Mouse (Mus musculus): ENCODE results near the gene Ndufa6.

The Ndufa6 gene

DNA sequence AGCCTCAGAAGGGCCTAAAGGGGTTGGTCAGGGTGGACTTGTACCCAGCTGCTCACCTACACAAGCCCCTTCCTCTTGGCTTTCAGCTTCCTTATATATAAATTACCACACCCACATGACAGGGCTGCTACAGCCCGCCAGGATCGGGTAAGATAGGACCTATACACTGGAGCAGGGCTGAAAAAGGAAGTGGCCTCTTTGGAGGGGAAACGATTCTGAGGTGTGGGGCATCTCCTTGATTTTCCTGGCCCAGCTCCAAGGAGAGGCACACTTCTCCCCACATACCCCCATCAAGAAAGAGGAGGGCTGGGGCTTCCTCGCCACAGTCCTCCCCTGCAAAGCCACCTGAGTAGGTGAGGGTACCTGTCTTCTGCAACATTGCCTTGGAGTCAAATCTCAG is 16.2 kb downstream of the Ndufa6 start:
- CTCF ChIA-PET: interaction anchor here in 2 of 4 experiments (0.5 to 2.9 kb wide), 6 partner anchors 16 to 718 kb away, joined by 3 to 16 read pairs (median 4); partner anchors contain the start of genes 1500009C09Rik (in 1 of the 2), Cyp2d22 (in 1 of the 2) and Ndufa6 (in 1 of the 2)
- POLR2A ChIA-PET: interaction anchor here (0.6 to 3.5 kb wide), 39 partner anchors 9 to 944 kb away, joined by 3 to 43 read pairs (median 5); partner anchors contain the start of genes Poldip3 (in 2 of the 4), Srebf2 (in 2 of the 4), Wbp2nl (in 2 of the 4) and 1500009C09Rik (in 1 of the 4)

DNA sequence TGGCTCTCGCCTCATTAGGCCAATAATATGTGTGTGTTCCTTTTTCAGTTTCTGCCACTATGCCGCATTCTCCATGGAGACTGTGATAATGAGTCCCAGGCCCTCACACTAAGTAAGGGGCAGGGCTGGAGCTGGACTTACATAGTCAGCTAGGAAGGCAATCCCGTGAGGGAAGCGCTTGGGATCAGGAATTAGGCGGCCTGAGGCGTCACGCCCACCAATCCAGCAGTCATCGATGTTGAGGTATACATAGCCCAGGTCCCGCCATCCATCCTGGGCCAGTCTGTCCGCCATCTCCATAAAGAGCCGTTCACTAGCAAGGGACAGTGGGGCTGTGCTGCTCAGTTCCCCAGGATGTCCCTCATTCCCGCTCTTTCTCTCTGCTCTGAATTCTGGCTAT is 17.5 kb downstream of the Ndufa6 start:
- ChIA-PET CTCF (no interaction called here), POLR2A (interaction anchor here in 2 of 4 experiments (0.6 to 2.9 kb wide), 5 partner anchors 9 to 63 kb away, joined by 3 to 34 read pairs (median 8); no protein-coding TSS in a partner anchor)

DNA sequence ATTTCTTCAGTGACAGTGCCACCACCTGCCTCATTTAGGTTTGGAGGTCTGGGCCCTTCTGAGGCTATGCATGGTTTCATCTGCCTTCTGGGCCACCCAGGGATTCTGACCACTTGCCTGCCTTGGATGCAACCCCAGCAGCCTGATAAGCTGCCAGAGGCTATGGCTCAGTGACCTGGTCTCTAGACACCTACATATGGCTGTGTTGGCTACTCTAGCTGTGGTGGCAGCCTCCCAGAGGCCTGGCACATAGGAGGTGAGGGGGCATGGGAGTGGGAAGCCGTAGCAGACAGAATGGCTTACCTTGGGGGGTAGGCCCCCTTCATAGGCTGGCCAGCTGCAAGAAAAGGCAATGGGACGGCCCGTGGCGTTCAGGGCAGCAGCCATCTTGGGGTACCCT is 18.9 kb downstream of the Ndufa6 start:
- POLR2A ChIA-PET: interaction anchor here in 3 of 4 experiments (0.7 to 1.9 kb wide), 5 partner anchors 9 to 81 kb away, joined by 3 to 9 read pairs (median 3); no protein-coding TSS in a partner anchor
- CTCF ChIA-PET: interaction anchor here in 3 of 4 experiments (0.5 to 1.2 kb wide), 4 partner anchors 11 to 751 kb away, joined by 3 to 5 read pairs (median 3); partner anchors contain the start of gene 4930407I10Rik (in 1 of the 3)

DNA sequence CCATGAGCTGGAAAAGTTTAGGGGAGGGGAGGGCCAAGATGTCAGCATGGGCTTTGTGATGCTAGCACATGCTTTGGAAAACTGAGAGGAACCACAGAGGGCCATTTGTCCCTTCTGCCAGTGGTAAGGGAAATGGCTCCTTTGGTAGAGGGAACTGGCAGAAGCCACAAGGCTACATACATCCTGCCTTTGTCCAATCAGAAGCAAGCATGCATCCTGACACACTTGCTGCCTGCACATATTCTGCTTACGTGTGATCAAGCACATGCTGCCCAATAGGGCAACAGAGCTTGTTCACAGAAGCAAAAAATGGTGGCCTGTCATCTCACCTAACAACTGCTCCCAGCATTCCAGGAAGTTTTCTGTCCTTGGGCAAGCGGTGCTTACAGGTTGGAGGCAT is 28.7 kb downstream of the Ndufa6 start:
- POLR2A ChIA-PET: interaction anchor here in 2 of 4 experiments (0.6 to 4.4 kb wide), 6 partner anchors 13 to 179 kb away, joined by 3 to 28 read pairs (median 4); partner anchors contain the start of genes Naga (in 2 of the 2), Pheta2 (in 2 of the 2), Smdt1 (in 2 of the 2) and Ndufa6 (in 1 of the 2)
- CTCF ChIA-PET: interaction anchor here in 1 of 4 experiments (1.3 kb wide), 1 partner anchor 26 kb away, joined by 4 read pairs; the partner anchor contains the start of gene Wbp2nl

DNA sequence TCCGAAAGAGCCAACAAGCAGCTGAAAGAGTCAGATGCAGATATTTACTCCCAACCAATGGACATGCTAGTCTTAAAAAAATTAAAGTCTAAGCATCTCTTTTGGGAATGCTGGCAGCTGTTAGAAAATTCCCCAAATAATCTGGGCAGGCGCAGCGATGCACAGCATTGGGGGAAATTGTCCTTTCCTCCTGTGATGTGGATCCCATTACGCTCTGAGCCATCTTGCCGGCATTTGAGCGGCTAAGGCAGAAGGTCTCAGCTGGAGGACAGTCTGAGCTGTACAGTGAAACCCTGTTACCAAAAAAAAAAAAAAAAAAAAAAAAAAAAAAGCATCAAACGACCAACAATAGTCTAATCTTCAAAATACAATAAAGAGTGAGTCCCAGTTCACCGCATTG is 31.9 kb downstream of the Ndufa6 start:
- ChIA-PET POLR2A (interaction anchor here in 3 of 4 experiments (1.0 to 4.4 kb wide), 5 partner anchors 10 to 42 kb away, joined by 3 to 28 read pairs (median 4); partner anchors contain the start of genes Naga (in 3 of the 3), Pheta2 (in 3 of the 3) and Smdt1 (in 3 of the 3)), CTCF (no interaction called here)

DNA sequence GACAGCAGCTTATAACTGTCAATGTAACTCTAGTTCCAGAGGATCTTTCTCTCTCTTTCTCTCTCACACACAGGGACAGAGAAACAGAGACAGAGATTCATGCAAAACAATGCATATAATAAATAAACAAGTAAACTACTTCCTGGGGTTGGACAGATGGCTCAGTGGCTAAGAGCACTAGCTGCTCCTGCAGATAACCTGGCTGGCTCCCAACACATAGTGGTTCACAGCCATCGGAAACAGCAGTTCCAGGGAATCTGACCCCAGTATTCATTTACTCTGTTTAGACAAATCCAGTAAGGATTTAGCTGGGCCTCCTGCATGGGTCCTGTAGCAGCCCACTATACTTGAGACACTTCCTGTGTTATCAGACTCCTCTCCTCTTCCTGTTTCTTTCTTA is 34.5 kb downstream of the Ndufa6 start:
- CTCF ChIA-PET: interaction anchor here in 2 of 4 experiments (0.5 to 1.5 kb wide), 5 partner anchors 35 to 672 kb away, joined by 3 to 7 read pairs (median 3); partner anchors contain the start of gene Ndufa6 (in 1 of the 2)
- POLR2A ChIA-PET: interaction anchor here in 2 of 4 experiments (0.7 to 2.0 kb wide), 3 partner anchors 18 to 37 kb away, joined by 3 to 6 read pairs (median 3); partner anchors contain the start of genes Naga (in 1 of the 2), Pheta2 (in 1 of the 2) and Smdt1 (in 1 of the 2)

DNA sequence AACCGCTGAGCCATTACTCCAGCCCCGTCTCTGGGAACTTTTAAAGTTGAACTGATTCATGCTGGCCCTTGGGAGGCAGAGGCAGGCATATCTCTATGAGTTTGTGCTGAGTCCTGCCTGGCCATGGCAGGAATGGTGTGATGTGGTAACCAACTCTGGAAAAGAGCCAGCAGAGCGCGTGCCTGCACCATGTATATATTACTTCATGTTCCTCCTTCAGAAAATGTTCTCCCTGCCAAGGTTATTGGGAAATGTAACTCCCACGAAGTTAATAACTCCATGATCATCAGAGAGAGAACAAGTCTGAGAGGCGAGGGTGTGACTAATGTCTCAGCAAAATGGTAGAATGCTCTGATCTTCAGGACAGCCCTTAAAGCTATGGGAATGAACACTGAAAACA is 36.3 kb downstream of the Ndufa6 start:
- CTCF ChIA-PET: no interaction called here
- POLR2A ChIA-PET: interaction anchor here in 2 of 4 experiments (0.6 kb wide), 2 partner anchors 177 to 543 kb away, joined by 3 to 4 read pairs; no protein-coding TSS in a partner anchor

DNA sequence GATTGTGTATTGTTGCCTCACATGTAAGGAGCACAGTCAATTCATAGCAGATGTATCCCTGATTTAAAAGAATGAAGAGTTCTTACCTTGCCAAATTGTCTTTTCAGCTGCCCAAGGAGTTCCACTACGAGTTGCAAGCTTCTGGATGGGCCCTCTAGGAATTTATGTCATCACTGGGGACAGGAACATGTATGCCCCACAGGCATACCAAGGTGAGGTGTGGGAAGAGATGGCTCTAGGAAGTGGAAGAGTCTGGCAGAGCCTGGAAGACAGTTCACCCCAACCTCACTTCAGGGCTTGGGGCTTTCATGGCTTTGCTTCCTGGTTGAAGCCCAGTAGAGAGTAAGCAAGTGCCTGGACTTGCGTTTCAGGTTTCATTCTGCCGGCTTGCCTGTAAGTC is 45.7 kb downstream of the Ndufa6 start:
- ChIA-PET POLR2A (interaction anchor here in 2 of 4 experiments (0.8 to 1.1 kb wide), 2 partner anchors 9 to 46 kb away, joined by 4 to 6 read pairs; partner anchors contain the start of genes Ndufa6 (in 1 of the 2) and Wbp2nl (in 1 of the 2)), CTCF (no interaction called here)

DNA sequence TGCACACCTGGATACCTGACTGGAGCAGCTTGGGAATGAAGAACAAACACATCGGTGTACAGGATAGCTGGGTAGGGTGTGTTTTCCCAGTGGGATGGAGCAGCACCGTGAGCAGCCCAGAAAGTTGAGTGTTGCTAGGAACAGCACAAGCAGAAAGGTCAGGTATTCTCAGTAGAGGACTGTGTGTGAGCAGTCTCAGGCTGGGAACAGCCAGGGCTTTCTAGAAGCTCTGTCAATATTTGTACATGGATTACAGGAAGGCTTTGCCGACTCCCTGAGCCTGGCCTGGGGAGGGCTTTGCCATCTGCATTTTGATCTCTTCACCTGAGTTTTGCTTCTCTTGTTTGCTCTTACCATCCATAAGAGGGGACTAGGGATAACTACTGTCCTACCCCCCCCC is 47.0 kb downstream of the Ndufa6 start:
- CTCF ChIA-PET: interaction anchor here in 1 of 4 experiments (1.1 kb wide), 1 partner anchor 36 kb away, joined by 4 read pairs; no protein-coding TSS in a partner anchor
- POLR2A ChIA-PET: interaction anchor here in 1 of 4 experiments (1.2 kb wide), 1 partner anchor 39 kb away, joined by 3 read pairs; no protein-coding TSS in a partner anchor
